Mouse (Mus musculus) cerebellum, adult 2 months (tissue): Measurements from ENCODE around the gene Fgfr2. TPM values are rescaled to one million over a fixed set of nuclear protein-coding genes. Genes with fewer than 3 reads are reported as not detected.
"Not testable (repeated sequence)": the region's sequence is repeated elsewhere in the genome, so short reads cannot be mapped to it uniquely, and the experiment has no call there.

Experiments used
- DNase-seq, 2 experiments: peaks; one replicate each; pipeline ENCODE4 v3.0.0; 2021
- H3K27ac ChIP-seq: fragments of 200-500 bp; 2 replicates; pipeline ENCODE4 v1.5.1; 2012; ENCODE audit warnings: low read length, control low read depth, inconsistent platforms; ENCODE audit not compliant: insufficient read depth
- H3K27me3 ChIP-seq: fragments of 200-500 bp; 2 replicates; pipeline ENCODE4 v1.6.1; 2012; ENCODE audit warnings: inconsistent platforms, mild to moderate bottlenecking, low read length, moderate library complexity; ENCODE audit not compliant: control insufficient read depth, insufficient read depth
- H3K4me1 ChIP-seq: fragments of 200-500 bp; 2 replicates; pipeline ENCODE4 v1.6.1; 2011; ENCODE audit warnings: low read length; ENCODE audit not compliant: control insufficient read depth, insufficient read depth
- H3K4me3 ChIP-seq: fragments of 200-500 bp; replicated peaks from 2 replicates; pipeline ENCODE3; 2011; ENCODE audit warnings: mild to moderate bottlenecking, low read depth, low read length, control low read depth; ENCODE audit not compliant: insufficient read depth
- CTCF ChIP-seq: fragments of 200-500 bp; IDR thresholded peaks from 2 replicates; pipeline ENCODE4 v1.5.1; 2011; ENCODE audit warnings: low read depth, mild to moderate bottlenecking, control low read depth, low read length, moderate library complexity, borderline replicate concordance; ENCODE audit not compliant: insufficient read depth
- POLR2A ChIP-seq: fragments of 200-500 bp; IDR thresholded peaks from 2 replicates; pipeline ENCODE4 v1.6.1; 2011; ENCODE audit warnings: low read length, control low read depth, borderline replicate concordance; ENCODE audit not compliant: insufficient read depth
- WGBS: fragments of 180-500 bp; shearing (Covaris S2); methylation state at CpG from one replicate; pipeline ENCODE4 v1.1.7; 2018; 5-methylcytosine and 5-hydroxymethylcytosine counted together
- polyA plus RNA-seq: library from polyadenylated mRNA; depleted of rRNA; stranded (reverse); fragments of >200 nt; gene quantifications from 2 replicates; pipeline ENCODE4 v1.2.3, GENCODE M21; 2012

The Fgfr2 gene
- polyA plus RNA-seq, 1 experiment: 95.3 TPM

DNA sequence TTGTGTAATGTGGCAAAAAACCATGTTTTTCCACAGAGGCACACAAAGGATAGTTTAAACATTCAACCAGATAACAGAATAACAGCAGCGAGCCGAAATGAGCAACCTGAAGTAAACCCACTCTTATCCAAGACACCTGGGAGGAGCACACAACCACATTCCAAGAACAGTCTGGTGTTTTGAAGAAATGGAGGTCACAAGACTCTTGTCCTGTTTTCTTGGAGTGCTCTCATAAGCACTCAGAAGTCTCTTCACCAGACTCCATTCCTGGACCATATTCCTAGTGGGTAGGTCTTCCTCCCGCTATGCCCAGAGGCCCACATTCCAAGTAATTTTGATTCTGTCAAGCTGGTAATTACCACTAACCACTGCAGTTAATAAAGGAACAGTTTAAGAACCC lies 1973.0 kb downstream of the Fgfr2 start:
- DNase-seq: no peak
- H3K4me3 ChIP-seq: no peak overlapping the region
- 0 out of 2 replicates have a peak, but pooled peaks cover 2% of the 10 kb centered on the region for H3K4me1 ChIP-seq
- 96% methylated on average over 3 of the region's 3 CpGs for WGBS
- TF ChIP-seq POLR2A (no peak), CTCF (no peak)
- H3K27ac ChIP-seq: no peak overlapping the region
- no peaks in the 10 kb centered on the region for H3K27me3 ChIP-seq

DNA sequence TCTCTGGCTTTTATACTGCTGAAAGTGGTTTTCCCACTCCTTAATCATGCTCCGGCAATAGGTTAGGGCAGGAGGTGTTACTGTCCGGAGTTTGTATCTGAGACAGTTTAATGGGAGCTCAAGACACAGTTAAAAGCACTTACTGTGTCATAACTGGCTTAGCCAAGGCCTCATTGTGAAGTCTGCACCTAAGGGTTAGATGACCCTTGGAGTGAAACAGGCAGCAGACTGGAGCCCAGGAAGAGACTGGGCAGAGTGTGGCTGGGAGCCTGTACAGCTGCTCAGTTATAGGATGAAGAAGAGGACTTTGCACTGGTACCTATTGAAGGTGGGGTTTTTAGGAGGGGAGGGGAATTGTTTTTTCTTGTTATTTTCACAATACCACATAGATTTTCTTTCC lies 1976.9 kb downstream of the Fgfr2 start, which contains the start of gene 4933402N03Rik:
Gene 4933402N03Rik, minus strand, starts transcription at position 101 of the 400 bp plus-strand sequence.
- TF ChIP-seq POLR2A (no peak), CTCF (no peak)
- no peaks in the 10 kb centered on the region for H3K4me1 ChIP-seq
- no peak for DNase-seq
- H3K27me3 ChIP-seq: no peaks in the 10 kb centered on the region
- no peak within 1 kb of the TSS for H3K4me3 ChIP-seq
- H3K27ac ChIP-seq: no peak within 1 kb of the TSS
- 92% methylated on average over 2 of the region's 2 CpGs for WGBS

DNA sequence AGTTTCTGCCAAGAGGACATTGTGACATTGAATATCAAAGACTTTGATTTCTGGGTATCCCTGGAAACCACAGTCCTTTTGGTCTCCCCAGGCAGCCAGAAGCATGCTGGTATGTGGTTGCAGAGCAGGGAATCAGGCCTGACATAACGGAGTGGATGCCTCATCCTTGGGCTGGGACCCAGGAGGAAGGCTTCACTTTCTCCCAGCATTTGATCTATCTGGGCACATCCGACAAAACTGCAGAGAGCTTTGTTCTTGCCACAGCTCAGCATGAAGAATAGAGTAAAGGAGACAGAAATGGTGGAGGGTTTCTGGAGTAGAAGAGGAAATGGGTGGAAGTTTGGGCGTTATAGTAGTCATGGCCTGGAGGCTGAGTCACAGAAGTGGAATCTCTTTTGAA lies 1990.0 kb downstream of the Fgfr2 start:
- 74% methylated on average over 3 of the region's 3 CpGs for WGBS
- no peak for TF ChIP-seq POLR2A
- TF ChIP-seq CTCF: no peak
- no peak for DNase-seq
- no peaks in the 10 kb centered on the region for H3K4me1 ChIP-seq
- H3K27me3 ChIP-seq: no peaks in the 10 kb centered on the region
- H3K4me3 ChIP-seq: no peak overlapping the region
- no peak overlapping the region for H3K27ac ChIP-seq

DNA sequence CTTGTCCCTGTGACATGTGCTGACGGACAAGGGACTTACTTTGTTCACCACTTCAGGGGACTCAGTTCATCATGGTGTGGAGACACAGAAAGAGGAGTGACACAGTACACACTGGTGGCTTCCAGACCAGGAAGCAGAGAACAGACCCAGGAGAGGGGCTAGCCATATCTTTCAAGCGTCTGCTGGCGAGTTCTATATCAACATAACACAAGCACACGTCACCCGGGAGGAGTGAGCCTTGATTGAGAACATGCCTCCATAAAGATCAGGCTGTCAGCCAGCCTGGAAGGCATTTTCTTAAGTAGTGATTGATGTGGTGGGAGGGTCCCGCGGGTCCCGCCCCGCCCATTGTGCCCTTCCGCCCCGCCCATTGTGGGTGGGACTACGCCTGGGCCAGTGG lies 1993.1 kb downstream of the Fgfr2 start:
- 84% methylated on average over 12 of the region's 12 CpGs for WGBS
- no peak for TF ChIP-seq POLR2A
- no peak for TF ChIP-seq CTCF
- DNase-seq: no peak
- Histone ChIP-seq H3K4me3 (no peak overlapping the region), H3K4me1 (no peaks in the 10 kb centered on the region), H3K27ac (no peak overlapping the region), H3K27me3 (no peaks in the 10 kb centered on the region)

DNA sequence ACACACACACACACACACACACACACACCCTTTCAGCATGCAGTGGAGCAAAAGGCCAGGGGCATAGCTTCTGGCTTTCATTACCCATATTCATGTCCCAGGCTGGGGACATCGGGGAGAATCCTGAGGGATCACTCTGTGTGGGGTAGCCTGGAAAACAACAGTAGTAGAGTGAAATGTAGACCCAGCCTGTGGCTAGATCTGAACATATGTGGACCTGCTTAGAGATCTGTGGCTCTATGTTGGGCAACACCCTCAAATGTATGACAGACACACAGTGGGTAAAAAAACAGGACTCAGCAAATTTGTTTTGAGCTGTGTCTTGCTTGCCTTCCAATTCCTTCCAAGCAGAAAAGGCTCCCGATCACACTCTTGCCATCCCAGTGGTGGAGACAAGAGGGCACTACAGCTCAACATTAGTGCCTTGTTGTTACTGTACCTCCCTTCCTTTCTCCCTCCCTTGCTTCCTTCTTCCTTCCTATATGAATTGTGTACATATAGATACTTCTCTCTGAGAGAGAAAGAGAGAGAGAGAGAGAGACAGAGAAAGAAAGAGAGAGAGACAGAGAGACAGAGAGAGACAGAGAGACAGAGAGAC lies 2000.8 kb downstream of the Fgfr2 start:
- Histone ChIP-seq H3K4me1 (no peaks in the 10 kb centered on the region), H3K27ac (no peak overlapping the region), H3K4me3 (no peak overlapping the region), H3K27me3 (no peaks in the 10 kb centered on the region)
- WGBS: 76% methylated on average over 2 of the region's 2 CpGs
- TF ChIP-seq CTCF (peak; percentile 45; the same call in 1 of the 2 replicates), POLR2A (no peak)
- no peak for DNase-seq

DNA sequence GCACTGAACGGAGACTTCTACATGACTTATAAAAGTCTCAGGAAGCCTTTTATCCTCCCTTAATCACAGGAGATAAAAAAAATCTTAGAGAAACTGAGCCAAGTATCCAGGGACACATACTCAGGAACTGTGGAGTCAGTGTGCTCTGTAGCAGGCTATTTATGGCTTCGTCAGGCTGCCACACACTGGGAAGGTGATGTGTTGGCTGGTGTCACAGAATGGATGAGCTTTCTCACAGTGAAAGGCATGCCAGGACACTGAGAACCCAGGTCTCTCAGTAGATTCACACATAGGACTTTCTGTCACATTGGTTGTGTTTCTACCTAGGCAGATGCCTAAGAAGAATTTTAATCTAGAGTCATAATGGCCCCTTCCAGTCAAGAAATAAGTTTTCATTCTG lies 2008.7 kb downstream of the Fgfr2 start:
- H3K4me1 ChIP-seq: peaks cover 18% of the 10 kb centered on the region
- no peak for TF ChIP-seq POLR2A
- no peak for TF ChIP-seq CTCF
- H3K4me3 ChIP-seq: no peak overlapping the region
- no peak overlapping the region for H3K27ac ChIP-seq
- WGBS: 18% methylated on average over 2 of the region's 2 CpGs
- H3K27me3 ChIP-seq: no peaks in the 10 kb centered on the region
- DNase-seq: peak; percentile 54 to 78

DNA sequence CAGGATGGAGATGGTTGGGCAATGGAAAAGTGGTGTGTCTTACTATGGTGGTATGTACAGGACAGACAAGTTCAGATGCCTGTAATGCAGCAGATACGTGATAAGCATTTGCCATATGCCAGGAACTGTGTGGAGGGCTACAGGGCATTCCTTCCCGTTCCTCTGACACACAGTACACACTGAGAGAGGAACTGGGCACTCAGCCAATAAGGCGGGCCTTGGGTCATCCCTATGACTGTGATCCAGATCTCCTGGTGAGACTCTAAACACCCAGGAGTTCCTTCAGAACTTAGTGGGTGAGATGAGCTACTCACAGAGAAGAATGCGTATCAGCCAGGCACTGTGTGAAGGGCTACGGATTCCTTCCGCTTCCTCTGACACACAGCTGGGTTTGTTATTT lies 2009.5 kb downstream of the Fgfr2 start:
- no peak overlapping the region for H3K4me3 ChIP-seq
- no peaks in the 10 kb centered on the region for H3K27me3 ChIP-seq
- peak; percentile 37 to 54 for DNase-seq
- no peak overlapping the region for H3K27ac ChIP-seq
- WGBS: 31% methylated on average over 6 of the region's 6 CpGs
- TF ChIP-seq POLR2A (no peak), CTCF (no peak)
- H3K4me1 ChIP-seq: peaks cover 18% of the 10 kb centered on the region

DNA sequence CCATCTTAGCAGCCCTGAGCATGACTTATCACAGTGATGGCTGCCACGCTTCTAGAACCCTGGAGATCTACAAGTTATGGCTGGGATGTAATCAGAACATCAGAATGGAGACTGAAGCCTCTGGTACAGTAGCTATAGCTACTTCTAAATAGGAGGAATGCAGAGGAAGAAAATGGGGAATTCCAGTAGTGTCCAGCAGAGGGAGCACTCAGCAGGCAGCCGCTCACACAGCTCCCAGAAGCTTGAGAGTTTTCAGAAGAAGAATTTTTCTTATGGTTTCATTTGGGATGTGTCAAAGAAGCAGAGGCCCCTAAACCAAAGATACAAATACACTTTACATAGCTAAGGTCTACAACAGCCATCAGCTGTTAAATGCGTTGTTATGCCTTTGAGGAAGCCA lies 2010.7 kb downstream of the Fgfr2 start:
- peak; percentile 64 for TF ChIP-seq CTCF
- TF ChIP-seq POLR2A: no peak
- Histone ChIP-seq H3K4me3 (no peak overlapping the region), H3K4me1 (peaks cover 18% of the 10 kb centered on the region), H3K27ac (no peak overlapping the region), H3K27me3 (no peaks in the 10 kb centered on the region)
- WGBS: 54% methylated on average over 3 of the region's 3 CpGs
- DNase-seq: peak; percentile 50 to 59

DNA sequence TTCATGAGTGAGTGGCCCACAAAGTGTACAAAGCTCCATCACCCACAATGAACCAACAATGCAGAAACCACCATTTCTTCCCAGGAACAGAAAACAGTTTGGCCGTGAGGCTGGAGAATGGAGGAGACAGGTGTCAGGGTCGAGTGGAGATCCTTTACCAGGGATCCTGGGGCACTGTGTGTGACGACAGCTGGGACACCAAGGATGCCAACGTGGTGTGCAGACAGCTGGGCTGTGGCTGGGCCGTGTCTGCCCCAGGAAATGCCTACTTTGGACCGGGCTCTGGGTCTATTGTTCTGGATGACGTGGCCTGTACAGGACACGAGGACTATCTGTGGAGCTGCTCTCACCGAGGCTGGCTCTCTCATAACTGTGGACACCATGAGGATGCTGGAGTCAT lies 2040.7 kb downstream of the Fgfr2 start:
- not testable (repeated sequence) for H3K4me1 ChIP-seq, H3K27ac ChIP-seq, DNase-seq, H3K4me3 ChIP-seq, H3K27me3 ChIP-seq
- 51% methylated on average over 9 of the region's 9 CpGs for WGBS
